Mouse (Mus musculus): ENCODE results near the gene Bdh2.

Bdh2 gene

DNA sequence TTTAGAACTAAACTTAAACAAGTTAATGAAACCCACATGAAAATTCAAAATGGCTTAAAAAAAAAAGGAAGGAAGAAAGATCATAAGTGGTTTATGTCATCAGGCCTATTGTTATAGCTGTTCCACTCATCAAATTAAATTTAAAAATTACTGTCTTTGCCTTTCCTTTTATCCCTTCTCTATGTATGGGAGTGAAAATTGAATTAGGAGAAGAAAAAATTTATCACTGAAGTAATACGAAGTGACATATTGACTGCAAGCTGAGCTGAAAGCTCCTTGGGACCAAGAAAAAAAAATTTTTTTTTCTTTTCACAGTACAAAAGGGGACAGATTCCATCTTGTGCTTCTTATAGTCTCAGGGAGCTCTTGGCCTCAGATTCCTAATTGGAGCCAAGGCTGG is 14.5 kb downstream of the Bdh2 start:
- ATAC-seq (ENCODE audit: low TSS enrichment) = no peak

DNA sequence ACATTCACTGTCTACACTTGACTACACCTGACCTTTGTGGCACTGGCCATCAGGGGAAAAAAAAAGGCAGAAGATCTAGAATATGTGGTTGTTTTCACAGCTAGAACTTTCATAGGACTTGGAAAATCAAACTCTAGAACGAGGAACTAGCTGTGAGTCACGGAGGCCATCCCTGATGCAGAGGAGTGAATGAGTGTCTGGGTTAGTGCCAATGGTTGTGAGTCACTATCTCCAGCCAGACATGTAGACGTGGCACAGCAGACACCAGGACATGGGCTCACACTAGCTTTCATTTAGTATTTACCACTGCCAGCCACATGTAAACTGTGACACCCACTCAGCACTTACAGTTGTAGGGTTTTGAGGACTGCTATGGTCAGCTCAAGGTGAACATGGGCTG is 17.5 kb downstream of the Bdh2 start:
- ATAC-seq (ENCODE audit: low TSS enrichment) = peak; percentile 98

DNA sequence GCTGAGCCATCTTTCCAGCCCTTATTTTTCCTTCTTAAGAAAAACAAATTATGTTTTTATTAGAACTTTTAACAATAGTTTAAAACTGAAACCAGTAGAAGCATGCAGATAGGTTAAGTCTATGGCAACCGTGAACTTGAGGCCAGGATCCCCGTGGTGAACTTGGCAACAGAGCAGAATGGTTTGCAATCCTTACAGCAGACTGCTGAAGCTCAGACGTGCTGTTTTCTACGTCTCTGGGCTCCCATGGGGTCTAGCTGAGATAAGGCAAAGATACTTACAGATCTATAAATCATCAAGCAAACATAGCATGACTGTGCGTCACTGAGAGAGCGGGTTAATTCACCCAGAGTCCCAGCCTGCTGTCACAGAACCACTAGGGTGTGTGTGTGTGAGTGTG is 19.1 kb downstream of the Bdh2 start:
- no peak for ATAC-seq (ENCODE audit: low TSS enrichment)

DNA sequence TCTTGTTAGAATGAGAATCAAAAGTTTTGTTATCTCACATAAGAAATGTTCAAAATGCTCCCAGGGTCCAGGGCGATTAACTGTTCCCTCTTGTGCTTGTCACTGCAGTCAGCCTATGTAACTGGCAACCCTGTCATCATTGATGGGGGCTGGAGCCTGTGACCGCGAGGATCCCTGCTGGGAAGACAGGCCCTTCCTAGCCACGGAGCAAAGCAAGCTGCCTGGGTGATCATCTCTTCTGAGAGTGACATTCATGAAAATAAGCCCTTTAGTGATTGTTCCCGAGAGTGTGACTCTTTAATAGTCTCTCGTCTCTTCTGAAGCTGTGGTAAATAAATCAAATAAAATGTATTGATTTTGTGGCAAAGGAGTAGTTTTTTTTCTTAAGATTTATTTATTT is 23.0 kb downstream of the Bdh2 start:
- ATAC-seq (ENCODE audit: low TSS enrichment) = no peak

DNA sequence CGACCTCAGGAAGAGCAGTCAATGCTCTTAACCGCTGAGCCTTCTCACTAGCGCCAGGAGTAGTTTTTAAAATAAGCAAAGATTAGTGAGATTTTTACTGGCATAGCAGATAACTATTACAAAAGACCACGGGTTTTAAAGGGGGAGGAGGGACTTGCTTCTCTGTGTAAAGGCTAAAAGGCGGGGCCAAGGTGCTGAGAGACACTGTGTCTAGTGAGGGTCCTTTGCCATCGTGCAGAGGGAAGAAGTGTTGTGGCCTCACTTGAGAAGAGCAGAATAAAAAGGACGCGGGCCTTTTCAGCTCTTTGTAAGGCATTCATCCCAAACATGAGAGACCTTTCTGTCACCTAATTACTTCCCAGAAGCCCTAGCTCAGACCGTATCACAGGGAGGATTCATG is 23.5 kb downstream of the Bdh2 start:
- ATAC-seq (ENCODE audit: low TSS enrichment) = no peak

DNA sequence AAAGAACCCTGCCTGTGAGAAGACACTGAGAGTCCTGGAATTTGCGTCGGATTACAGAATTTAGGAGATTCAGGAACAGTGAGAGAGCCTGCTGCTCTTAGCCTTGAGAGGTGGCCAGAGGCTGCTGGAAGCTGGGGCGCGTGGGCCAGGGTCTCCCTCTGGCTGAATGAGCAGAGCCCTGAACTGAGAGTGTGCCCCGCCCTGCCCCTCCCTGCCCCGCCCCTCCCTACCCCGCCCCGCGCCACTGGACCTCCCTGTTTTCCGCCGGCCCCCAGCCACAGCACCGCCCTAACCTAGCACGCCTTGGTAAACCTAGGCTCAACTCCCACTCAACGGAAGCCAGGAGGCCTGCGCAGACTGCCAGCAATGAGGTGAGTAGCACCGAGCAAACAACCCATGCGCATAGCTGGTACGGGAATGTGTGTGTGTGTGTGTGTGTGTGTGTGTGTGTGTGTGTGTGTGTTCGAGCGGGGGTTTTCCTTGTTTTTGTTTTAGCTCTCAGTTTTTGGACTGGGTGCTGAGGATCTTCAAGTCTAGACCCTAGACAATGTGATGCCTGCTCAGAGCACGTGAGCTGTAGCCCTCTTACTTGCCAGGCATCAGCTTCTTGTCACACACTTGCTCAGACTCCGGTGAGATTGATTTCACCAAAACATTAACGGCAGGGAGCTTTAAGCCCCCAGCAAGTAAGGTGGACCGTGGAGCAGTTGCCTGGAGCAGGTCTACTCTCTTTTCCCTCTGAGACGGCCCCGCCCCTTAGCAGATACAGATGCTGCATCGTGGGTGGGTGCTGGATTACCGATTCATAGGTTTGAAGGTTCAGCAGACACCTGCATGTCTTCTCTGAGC is 26.6 kb downstream of the Bdh2 start, which contains the start of gene Slc9b2:
Slc9b2 (plus strand) TSS at position 290 of the 849 bp plus-strand sequence.
- peak; percentile 92 for ATAC-seq (ENCODE audit: low TSS enrichment)

DNA sequence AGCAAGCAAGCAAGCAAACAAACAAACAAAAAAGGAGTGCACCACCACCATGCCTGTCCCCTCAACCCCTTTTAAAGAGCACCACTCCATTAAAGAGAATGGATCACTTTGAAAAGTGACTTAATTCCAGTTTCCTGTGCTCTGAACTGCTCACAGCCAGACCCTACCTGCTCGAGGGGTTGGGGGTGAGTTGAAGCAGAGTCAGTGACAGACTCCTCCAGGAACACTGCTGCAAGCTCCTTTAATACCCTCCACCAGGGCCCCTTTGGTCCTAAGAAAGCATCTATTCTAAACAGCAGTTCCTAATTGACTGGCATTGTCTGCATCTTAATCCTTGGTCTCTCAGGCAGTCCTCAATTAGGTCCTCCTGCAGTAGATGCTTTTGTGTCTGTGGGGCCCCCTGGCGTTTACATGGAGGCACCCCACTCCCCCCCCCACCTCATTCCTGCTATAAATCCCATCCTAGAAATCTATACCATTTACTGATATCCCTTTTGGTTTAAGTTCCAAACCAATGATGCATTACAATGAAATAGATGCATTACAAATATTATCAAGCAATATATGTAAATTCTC is 32.0 kb downstream of the Bdh2 start:
- no peak for ATAC-seq (ENCODE audit: low TSS enrichment)

DNA sequence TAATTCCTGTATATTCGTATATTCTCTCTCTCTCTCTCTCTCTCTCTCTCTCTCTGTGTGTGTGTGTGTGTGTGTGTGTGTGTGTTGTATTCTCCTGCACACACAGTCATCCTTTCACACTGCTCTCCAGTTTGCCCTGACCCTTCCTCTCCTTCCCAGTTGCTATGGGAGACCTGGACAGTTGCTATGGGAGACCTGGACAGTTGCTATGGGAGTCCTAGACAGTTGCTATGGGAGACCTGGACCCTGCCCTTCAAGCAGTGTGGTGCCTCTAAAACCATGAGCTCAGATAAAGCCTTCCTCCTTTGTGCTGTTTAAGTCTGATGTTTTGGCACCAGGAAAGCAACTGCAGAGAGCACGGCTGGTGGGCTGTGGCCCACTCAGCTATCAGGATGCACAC is 32.7 kb downstream of the Bdh2 start:
- no peak for ATAC-seq (ENCODE audit: low TSS enrichment)

DNA sequence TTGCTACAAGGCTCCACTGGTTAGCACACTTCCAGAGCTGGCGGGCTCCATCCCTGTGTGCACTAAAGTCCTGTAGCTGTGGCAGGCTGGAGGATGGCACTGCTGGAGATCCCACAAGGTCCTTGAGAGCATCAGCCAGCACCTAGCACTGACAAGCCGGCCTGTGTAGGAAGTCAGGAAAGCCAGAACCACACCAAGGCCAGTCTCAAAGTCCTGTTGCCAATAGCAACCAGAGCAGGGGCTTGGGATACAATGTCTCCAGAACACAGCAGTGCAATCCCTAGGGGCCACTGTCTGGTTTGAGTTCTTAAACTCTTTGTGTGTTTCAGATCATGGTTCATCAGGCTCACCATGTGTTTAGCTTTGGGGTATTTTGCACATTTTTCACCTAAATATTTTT is 33.8 kb downstream of the Bdh2 start:
- ATAC-seq (ENCODE audit: low TSS enrichment) = no peak

DNA sequence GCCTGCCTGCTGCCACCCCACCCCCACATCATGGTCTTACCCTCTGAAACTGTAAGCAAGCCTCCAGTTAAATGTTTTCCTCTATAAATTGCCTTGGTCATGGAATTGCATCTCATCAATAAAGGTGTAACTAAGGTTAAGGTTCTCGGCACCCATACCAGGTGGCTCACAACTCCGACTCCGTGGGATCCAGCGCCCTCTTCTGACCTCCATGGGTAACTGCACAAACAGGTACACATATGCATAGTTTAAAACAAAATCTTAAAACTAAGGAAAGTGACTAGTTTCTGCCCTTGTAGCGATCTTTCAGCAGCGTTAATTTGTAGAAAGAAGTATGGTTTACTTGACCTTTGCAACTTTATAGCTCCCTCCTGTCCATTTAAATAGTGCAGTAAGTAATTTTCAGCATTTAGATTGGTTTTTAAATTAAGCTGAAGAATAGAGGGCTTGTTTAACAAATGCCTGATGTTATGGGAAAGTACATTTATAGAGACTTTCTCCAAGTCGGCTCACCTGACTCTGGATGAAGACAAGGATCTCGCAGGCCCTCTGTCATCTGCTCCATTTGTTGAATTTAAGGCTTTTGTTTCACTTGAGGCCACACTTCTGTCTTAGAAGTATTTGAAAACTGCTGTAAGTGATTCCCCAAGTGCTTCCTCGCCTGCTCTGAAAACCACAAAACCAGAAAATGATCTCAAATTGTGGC is 34.9 kb downstream of the Bdh2 start:
- ATAC-seq (ENCODE audit: low TSS enrichment) = no peak

DNA sequence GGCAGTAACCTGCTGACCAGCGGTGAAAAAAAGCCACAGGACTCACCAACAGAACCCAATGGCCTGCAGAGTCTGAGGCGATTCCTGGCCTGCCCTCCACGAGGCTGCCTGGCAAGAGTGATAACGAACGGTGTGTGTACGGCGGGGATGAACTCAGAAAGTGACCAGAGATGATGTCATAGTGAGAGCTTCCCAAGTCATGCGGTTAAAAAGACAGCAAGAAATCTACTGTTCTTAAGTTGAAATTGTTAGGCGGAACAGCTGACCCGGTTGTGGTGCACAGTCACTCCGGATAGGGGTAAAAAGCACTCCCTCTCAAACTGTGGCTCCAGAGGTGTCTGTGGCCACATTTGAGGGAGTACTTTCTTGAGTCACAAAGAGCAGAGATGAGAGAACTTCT is 37.3 kb downstream of the Bdh2 start:
- no peak for ATAC-seq (ENCODE audit: low TSS enrichment)

DNA sequence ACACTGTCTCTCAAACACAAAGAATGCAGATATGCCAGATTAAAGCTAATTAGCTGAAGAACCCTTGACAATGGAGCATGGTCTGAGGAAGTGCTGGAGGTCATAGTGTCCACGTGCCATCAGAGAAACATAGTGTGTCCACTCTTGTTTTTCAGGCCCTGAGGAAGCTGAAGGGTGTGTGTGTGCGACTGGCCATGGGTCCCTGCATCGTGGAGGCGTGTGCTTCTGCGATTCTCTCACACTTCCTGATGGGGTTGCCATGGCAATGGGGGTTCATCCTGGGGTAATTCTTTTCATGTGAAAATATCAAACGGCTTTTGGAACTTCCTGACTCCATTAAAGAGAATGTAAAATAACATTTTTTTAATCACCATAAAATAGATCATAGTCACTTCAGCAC is 43.3 kb downstream of the Bdh2 start:
- ATAC-seq (ENCODE audit: low TSS enrichment) = peak; percentile 71

DNA sequence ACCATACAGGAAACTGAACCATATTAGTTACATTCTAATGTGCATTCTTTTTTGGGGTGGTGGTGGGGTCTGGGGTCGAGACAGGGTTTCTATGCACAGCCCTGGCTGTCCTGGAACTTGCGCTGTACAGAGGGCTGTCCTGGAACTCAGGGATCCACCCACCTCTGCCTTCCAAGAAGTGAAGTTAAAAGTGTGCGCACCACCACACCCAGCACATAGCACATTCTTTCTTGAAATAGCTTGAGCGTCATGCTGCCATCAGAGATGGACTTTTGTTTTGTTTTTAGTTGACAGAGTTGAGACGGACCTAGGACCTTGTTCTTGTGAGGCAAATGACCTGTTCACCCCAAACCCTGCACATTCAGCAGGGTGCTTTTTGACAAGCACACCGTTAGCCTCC is 46.2 kb downstream of the Bdh2 start:
- ATAC-seq (ENCODE audit: low TSS enrichment) = no peak

DNA sequence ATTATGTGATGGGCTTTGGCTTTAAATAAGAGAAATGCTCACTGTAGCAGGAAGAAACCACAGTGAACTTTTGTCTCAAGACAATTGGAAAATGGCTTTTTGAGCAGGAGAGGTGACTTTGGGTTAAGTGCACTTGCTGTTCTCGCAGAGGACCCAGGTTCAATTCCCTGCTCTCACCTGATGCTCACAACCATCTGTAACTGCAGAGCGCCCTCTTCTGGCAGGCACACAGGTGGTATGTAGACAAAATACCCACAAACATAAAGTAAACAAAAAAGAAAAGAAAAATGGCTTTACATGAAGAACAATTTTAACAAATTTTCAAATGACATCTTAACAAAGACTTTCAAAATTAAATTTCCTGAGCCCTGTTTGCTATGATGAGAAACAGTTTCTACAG is 46.6 kb downstream of the Bdh2 start:
- no peak for ATAC-seq (ENCODE audit: low TSS enrichment)

DNA sequence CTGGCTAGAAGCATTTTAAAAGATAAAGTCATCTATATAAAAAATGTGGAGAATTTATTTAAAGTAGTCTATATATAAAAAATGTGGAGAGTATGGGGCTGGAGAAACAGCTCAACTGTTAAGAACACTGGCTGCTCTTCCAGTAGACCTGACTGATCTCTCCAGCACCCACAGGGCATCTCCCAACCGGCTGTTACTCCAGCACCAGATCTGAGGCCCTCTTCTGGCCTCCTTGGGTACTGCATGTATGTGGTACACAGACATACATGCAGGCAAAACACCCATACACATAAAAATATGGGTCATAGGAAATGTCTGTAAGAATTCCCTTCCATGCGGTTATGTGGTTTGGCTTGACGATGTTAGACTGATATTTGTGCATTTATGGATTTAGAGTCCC is 47.5 kb downstream of the Bdh2 start:
- no peak for ATAC-seq (ENCODE audit: low TSS enrichment)

DNA sequence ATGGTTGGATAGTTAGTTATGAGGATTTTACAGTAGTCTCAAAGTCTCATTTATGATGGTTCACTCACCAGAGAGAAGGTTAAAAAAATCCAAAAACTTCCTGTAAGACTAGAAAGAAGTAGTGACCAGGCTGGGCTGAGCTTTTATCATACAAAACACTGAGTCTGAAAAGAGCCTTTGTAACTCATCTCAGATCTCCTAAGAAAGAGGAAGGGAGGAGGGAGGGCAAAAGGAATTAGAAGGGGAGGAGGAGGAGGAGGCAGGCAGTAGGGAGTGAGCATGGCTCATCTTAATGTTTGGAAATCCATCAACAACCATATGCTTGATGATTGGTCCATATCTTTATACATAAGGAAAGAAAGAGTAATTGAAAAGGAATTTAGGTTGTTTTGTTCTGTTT is 51.7 kb downstream of the Bdh2 start:
- ATAC-seq (ENCODE audit: low TSS enrichment) = no peak

DNA sequence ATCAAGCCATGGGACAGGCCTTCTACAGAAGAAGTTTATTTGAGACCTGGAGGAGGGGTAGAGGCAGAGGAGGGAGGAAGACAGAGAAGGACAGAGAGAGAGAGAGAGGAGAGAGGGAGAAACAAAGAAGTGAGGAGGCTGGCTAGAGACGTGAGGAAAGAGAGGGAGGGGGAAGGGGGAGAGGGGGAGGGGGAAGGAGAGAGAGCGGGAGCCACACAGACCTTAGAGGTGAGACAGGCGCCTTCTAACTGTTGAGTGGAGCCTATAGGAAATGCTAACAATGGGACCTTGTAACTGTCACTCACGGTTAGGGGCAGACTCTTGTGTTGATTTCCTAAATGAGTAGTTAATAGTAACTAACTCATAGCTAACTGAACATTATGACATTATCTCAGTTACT is 52.7 kb downstream of the Bdh2 start:
- no peak for ATAC-seq (ENCODE audit: low TSS enrichment)

DNA sequence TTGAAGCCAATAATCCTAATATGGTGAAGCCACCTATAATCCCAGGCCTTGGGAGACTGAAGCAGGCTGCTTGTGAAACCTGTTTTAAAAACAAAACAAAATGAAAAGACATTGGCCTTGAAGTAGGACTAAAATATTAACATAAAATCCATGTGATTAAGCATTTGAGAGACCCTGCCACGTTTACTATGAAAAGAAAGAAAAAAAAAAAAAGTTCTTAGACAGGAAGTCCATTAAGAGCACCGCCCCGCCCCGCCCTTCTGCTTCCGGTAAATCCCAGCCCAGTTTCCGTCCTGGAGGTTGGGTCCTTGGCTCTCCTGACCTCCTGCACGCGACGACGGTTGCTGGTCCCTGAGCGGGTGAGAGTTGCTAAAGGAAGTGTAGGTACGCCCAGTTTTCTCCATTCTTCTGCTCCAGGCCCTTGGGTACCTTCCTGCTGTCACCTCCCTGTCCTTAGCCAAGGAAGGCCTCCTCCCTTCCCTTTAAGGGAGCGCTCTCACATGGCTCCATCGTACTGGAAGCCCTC is 66.8 kb downstream of the Bdh2 start, which contains the start of gene Slc9b1:
Slc9b1 (plus strand) TSS at position 291 of the 526 bp plus-strand sequence.
- no peak for ATAC-seq (ENCODE audit: low TSS enrichment)

DNA sequence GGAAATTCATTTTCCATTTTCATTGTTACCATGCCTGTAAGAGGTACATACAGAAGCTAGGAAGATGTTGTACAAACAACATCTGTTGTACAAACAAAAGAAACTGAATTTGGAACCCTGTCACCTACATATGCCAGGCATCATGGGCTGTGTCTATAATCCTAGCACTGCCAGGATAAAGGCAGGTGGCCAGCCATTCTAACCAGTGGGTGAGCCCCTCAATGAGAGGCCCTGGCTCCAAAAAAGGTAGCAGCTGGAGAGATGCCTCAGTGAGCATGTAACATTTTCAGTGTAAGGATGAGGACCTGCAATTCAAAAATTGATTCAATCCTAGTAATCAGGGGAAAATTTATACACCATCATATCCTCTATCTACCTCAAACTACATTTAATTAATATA is 68.0 kb downstream of the Bdh2 start:
- no peak for ATAC-seq (ENCODE audit: low TSS enrichment)

DNA sequence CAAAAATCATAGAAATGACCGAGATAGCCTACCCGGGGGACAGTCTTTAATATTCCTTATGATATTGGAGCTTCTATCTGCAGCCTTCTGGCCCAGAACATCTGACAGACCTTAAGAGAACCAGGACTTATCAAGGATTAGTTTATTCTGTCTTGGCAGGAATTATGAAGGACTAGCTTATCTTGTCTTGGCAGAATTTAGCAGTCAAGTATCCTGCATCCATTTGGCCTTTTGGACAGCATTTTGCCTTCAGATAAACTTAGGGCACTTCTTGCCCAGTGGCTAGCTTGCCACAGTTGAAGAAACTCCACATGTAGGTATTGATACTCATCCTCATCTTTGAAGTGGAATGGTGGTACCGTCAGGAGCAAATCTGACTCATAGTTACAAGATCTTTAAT is 70.8 kb downstream of the Bdh2 start:
- ATAC-seq (ENCODE audit: low TSS enrichment) = no peak

Measured in frontal cortex, adult (tissue).